Mouse (Mus musculus) limb, embryonic 13.5 days (tissue): ENCODE results near the gene Abhd14b. TPM values are rescaled to one million over a fixed set of nuclear protein-coding genes. Genes with fewer than 3 reads are reported as not detected.
"Not testable (repeated sequence)": the region's sequence is repeated elsewhere in the genome, so short reads cannot be mapped to it uniquely, and the experiment has no call there.

Experiments
- ATAC-seq: fragments of 200-750 bp; cut with Nextera tagmentation; 2 replicates; pipeline ENCODE4 v1.8.0; 2017; ENCODE audit warnings: low read depth, moderate number of reproducible peaks, moderate TSS enrichment; ENCODE audit not compliant: low FRiP score
- H3K27ac ChIP-seq: fragments of 300-500 bp; sonication (generic); 2 replicates; pipeline ENCODE4 v1.5.1; 2015; ENCODE audit warnings: inconsistent platforms, mild to moderate bottlenecking, moderate library complexity
- H3K27me3 ChIP-seq: fragments of 300-500 bp; sonication (generic); 2 replicates; pipeline ENCODE4 v1.6.1; 2015; ENCODE audit warnings: mild to moderate bottlenecking, inconsistent platforms
- H3K36me3 ChIP-seq: fragments of 300-500 bp; sonication (generic); 2 replicates; pipeline ENCODE4 v1.6.1; 2015; ENCODE audit warnings: inconsistent platforms, mild to moderate bottlenecking, moderate library complexity
- H3K4me1 ChIP-seq: fragments of 300-500 bp; sonication (generic); 2 replicates; pipeline ENCODE4 v1.6.1; 2015; ENCODE audit warnings: inconsistent platforms
- H3K4me2 ChIP-seq: fragments of 300-500 bp; sonication (generic); replicated peaks from 2 replicates; pipeline ENCODE4 v1.6.1; 2015; ENCODE audit warnings: inconsistent platforms, mild to moderate bottlenecking, moderate library complexity
- H3K4me3 ChIP-seq: fragments of 300-500 bp; sonication (generic); 2 replicates; pipeline ENCODE4 v1.5.1; 2015; ENCODE audit warnings: moderate library complexity, mild to moderate bottlenecking, inconsistent platforms
- H3K9ac ChIP-seq: fragments of 300-500 bp; sonication (generic); 2 replicates; pipeline ENCODE4 v1.6.1; 2015; ENCODE audit warnings: mild to moderate bottlenecking, inconsistent platforms
- H3K9me3 ChIP-seq: fragments of 300-500 bp; sonication (generic); 2 replicates; pipeline ENCODE4 v1.6.1; 2016; ENCODE audit warnings: inconsistent platforms
- WGBS: fragments of 180-500 bp; shearing (Covaris S2); methylation state at CpG from one replicate; pipeline ENCODE4 v1.1.7; 2015; 5-methylcytosine and 5-hydroxymethylcytosine counted together
- polyA plus RNA-seq: library from polyadenylated mRNA; unstranded; fragments of >200 nt; fragmentation: Nextera tagmentation; extraction: Ambion mirVana; gene quantifications from 2 replicates; pipeline ENCODE4 v1.2.1, GENCODE M21; 2015

Gene Abhd14b
- polyA plus RNA-seq, 1 experiment from 2014 or later = 20.5 TPM

DNA sequence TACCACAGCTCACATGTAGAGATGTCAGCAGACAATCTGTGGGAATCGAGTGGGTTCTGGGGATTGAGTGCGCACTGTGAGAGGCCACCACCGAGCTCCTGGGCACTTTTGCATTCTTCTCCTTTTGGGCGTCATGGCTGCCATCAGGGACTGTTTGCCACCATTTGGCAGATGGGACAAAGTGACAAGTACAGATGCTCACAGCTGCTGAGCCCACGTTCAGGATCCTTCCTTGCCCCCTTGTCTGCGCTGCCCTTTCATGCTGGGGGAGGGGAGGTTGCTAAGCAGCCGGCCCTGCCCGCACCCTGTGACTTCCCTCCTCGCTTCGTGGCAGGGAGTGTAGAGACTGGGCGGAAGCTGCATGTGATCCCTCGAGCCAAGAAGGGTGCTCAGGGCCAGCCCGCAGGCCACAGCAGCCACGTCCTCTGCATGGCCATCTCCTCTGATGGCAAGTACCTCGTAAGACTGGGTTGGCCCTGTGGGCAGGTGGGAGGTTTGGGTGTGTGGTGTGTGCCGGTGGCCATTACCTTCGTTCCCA lies 35.4 kb downstream of the Abhd14b start:
- H3K4me3 ChIP-seq = no peak overlapping the region
- no peak overlapping the region for H3K27ac ChIP-seq
- H3K4me1 ChIP-seq = peaks cover 7% of the 10 kb centered on the region
- no peak overlapping the region for H3K4me2 ChIP-seq
- 85% methylated on average over 17 of the region's 17 CpGs for WGBS
- H3K9ac ChIP-seq = no peak overlapping the region
- H3K36me3 ChIP-seq = peaks cover 68% of the 10 kb centered on the region
- H3K27me3 ChIP-seq = no peaks in the 10 kb centered on the region
- no peaks in the 10 kb centered on the region for H3K9me3 ChIP-seq
- ATAC-seq = no peak

DNA sequence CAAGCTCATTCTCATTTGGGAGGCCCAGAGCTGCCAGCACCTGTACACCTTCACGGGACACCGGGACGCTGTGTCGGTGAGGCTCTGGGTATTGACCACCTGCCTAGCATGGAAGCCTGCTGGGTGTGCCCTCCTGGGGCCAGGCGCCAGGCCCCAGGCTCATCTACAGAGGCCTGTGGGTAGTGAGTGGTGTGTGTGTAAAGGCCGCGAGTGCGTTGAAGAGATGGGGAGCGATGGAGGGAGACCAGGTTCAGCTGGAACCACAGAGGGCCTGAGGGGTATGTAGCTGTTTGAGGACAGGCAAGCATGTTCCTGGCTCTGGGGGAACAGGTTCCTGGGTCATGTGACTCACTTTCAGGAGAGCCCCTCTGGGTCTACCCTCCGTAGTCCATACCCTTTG lies 35.9 kb downstream of the Abhd14b start:
- Histone ChIP-seq H3K9me3 (no peaks in the 10 kb centered on the region), H3K4me2 (no peak overlapping the region), H3K4me1 (peaks cover 2% of the 10 kb centered on the region), H3K27me3 (no peaks in the 10 kb centered on the region), H3K36me3 (peaks cover 68% of the 10 kb centered on the region), H3K27ac (no peak overlapping the region), H3K9ac (no peak overlapping the region), H3K4me3 (no peak overlapping the region)
- 93% methylated on average over 10 of the region's 10 CpGs for WGBS
- ATAC-seq = no peak

DNA sequence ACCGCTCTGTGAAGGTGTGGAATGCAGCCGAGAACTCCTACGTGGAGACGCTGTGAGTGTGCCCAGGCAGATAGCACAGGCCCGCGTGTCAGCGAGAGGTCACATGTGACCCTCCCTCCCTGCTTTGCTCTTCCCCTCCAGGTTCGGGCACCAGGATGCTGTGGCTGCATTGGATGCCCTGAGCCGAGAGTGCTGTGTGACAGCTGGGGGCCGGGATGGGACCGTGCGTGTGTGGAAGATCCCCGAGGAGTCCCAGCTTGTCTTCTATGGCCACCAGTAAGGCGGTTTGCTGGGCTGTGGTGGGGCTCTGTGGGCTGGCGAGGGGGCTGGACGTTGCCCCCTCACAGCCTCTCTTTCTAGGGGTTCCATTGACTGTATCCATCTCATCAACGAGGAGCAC lies 36.3 kb downstream of the Abhd14b start:
- no peak overlapping the region for H3K9ac ChIP-seq
- H3K4me2 ChIP-seq = no peak overlapping the region
- no peaks in the 10 kb centered on the region for H3K4me1 ChIP-seq
- no peaks in the 10 kb centered on the region for H3K9me3 ChIP-seq
- no peaks in the 10 kb centered on the region for H3K27me3 ChIP-seq
- no peak for ATAC-seq
- 90% methylated on average over 17 of the region's 17 CpGs for WGBS
- H3K27ac ChIP-seq = no peak overlapping the region
- H3K36me3 ChIP-seq = peaks cover 68% of the 10 kb centered on the region
- no peak overlapping the region for H3K4me3 ChIP-seq

DNA sequence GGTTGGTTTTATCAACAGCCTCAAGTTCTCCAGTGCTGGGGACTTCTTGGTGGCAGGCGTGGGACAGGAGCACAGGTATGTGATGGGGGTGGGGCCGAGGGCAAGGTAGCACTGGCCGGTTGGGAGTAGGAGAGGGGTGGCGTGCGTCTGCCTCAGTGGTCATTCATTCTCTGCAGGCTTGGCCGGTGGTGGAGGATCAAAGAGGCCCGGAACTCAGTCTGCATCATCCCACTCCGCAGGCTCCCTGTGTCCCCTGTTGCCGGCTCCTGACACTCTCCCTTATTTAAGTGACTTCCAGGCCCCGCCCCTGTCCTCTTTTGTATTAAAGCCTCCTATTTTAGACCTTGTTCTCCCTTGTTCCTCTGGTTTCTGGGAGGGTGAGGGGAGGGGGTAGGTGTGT lies 37.8 kb downstream of the Abhd14b start:
- no peaks in the 10 kb centered on the region for H3K27me3 ChIP-seq
- H3K9me3 ChIP-seq = no peaks in the 10 kb centered on the region
- H3K4me3 ChIP-seq = no peak overlapping the region
- no peak overlapping the region for H3K9ac ChIP-seq
- no peak overlapping the region for H3K4me2 ChIP-seq
- H3K4me1 ChIP-seq = no peaks in the 10 kb centered on the region
- H3K36me3 ChIP-seq = peaks cover 60% of the 10 kb centered on the region
- no peak overlapping the region for H3K27ac ChIP-seq
- WGBS = 87% methylated on average over 10 of the region's 10 CpGs
- no peak for ATAC-seq

DNA sequence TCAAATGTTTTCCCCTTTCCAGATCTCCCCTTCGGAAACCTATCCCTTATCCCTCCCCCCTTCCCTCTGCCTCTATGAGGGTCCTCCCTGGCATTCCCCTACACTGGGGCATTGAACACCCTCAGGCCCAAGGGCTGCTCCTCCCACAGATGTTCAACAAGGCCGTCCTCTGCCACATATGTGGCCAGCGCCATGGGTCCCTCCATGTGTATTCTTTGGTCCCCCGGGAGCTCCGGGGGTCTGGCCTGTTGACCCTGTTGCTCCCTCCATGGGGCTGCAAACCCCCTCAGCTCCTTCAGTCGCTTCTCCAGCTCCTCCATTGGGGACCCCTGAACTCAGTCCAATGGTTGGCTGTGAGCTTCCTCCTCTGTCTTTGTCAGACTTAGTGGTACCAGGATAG lies 40.3 kb downstream of the Abhd14b start:
- H3K36me3 ChIP-seq = peaks cover 40% of the 10 kb centered on the region
- H3K27ac ChIP-seq, H3K9ac ChIP-seq, H3K27me3 ChIP-seq, ATAC-seq, H3K4me1 ChIP-seq, H3K4me2 ChIP-seq, H3K4me3 ChIP-seq, H3K9me3 ChIP-seq: not testable (repeated sequence)
- 82% methylated on average over 6 of the region's 6 CpGs for WGBS

DNA sequence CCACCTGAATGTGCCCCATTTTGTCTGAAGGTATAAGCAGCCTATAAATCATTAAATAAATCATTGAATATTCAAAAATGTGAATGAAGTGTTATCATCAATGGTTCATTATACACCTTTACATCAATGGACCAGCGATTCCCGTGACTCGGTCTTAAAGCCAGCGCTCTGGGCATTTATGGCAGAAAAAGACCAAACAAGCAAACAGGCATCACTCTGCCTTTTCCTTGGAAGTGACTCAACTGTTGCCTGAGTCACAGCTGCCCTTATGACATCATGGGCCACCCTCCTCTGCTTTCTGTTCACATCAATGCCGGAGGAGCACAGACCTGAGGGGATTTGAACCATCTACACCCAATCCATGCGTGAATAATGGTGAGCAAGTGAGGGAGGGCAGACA lies 52.4 kb downstream of the Abhd14b start, which contains the start of gene Iqcf1:
Iqcf1 (plus strand) TSS at position 301 of the 400 bp plus-strand sequence.
- no peak for ATAC-seq
- Histone ChIP-seq H3K9ac (no peak within 1 kb of the TSS), H3K27me3 (no peaks in the 10 kb centered on the region), H3K4me2 (no peak within 1 kb of the TSS), H3K4me3 (no peak within 1 kb of the TSS), H3K9me3 (no peaks in the 10 kb centered on the region), H3K4me1 (no peaks in the 10 kb centered on the region), H3K36me3 (no peaks in the 10 kb centered on the region), H3K27ac (no peak within 1 kb of the TSS)
- 93% methylated on average over 6 of the region's 6 CpGs for WGBS

DNA sequence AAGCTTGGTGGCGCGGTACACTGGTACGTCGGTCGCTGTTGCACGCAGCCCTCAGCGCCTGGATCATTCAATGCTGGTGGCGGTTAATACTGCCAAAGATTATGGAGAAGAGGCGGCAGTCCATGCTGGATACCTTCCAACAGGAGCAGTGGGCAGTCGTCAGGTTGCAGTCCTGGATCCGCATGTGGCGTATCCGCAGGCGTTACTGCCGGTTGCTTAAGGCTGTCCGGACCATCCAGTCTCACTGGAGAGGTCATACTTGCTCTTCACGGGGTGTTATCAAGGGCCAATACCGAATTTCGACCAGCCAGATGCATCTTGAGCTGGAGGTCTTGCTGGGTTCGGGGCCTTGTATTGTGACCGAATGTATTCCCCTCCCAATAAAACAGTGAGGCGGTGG lies 54.6 kb downstream of the Abhd14b start:
- H3K9me3 ChIP-seq = no peaks in the 10 kb centered on the region
- ATAC-seq = no peak
- no peaks in the 10 kb centered on the region for H3K4me1 ChIP-seq
- no peak overlapping the region for H3K4me3 ChIP-seq
- H3K27me3 ChIP-seq = no peaks in the 10 kb centered on the region
- H3K9ac ChIP-seq = no peak overlapping the region
- H3K4me2 ChIP-seq = no peak overlapping the region
- H3K36me3 ChIP-seq = no peaks in the 10 kb centered on the region
- no peak overlapping the region for H3K27ac ChIP-seq
- 87% methylated on average over 22 of the region's 22 CpGs for WGBS

Other genes with a start within 250 kb of the Abhd14b start
- gene Ppm1m, start 247.7 kb upstream of the Abhd14b start, polyA plus RNA-seq = 57.0 and 57.7 TPM in 2 replicates
- 59.1 and 63.6 TPM in 2 replicates for gene Twf2, start 244.4 kb upstream of the Abhd14b start, polyA plus RNA-seq
- gene Tlr9, start 224.9 kb upstream of the Abhd14b start, polyA plus RNA-seq = 0.05 TPM in 1 of 2 replicates, not detected in the other
- 99.9 and 101 TPM in 2 replicates for gene Alas1, start 198.8 kb upstream of the Abhd14b start, polyA plus RNA-seq
- 23.8 and 24.0 TPM in 2 replicates for gene Poc1a, start 166.4 kb upstream of the Abhd14b start, polyA plus RNA-seq
- 40.5 and 41.1 TPM in 2 replicates for gene Dusp7, start 78.8 kb upstream of the Abhd14b start, polyA plus RNA-seq
- 876 and 951 TPM in 2 replicates for gene Rpl29, start 18.0 kb upstream of the Abhd14b start, polyA plus RNA-seq
- gene Acy1, start 9.1 kb upstream of the Abhd14b start, polyA plus RNA-seq = 48.2 and 51.2 TPM in 2 replicates
- 73.3 and 75.5 TPM in 2 replicates for gene Abhd14a, start 219 bp downstream of the Abhd14b start, polyA plus RNA-seq
- 129 and 137 TPM in 2 replicates for gene Pcbp4, start 5.8 kb downstream of the Abhd14b start, polyA plus RNA-seq
- gene Gpr62, start 18.5 kb downstream of the Abhd14b start, polyA plus RNA-seq = 0.57 and 1.0 TPM in 2 replicates
- 49.0 and 50.2 TPM in 2 replicates for gene Rrp9, start 28.5 kb downstream of the Abhd14b start, polyA plus RNA-seq
- gene Parp3, start 29.5 kb downstream of the Abhd14b start, polyA plus RNA-seq = 2.9 and 3.7 TPM in 2 replicates
- not detected in 2 replicates for gene Iqcf1, start 52.5 kb downstream of the Abhd14b start, polyA plus RNA-seq
- not detected in 2 replicates for gene Iqcf5, start 67.1 kb downstream of the Abhd14b start, polyA plus RNA-seq
- gene Iqcf3, start 114.2 kb downstream of the Abhd14b start, polyA plus RNA-seq = not detected in 2 replicates
- gene Iqcf4, start 123.5 kb downstream of the Abhd14b start, polyA plus RNA-seq = not detected in 2 replicates
- not detected in 2 replicates for gene Iqcf6, start 179.1 kb downstream of the Abhd14b start, polyA plus RNA-seq
- 0.11 TPM in 1 of 2 replicates, not detected in the other for gene Grm2, start 208.6 kb downstream of the Abhd14b start, polyA plus RNA-seq
- gene Tex264, start 238.5 kb downstream of the Abhd14b start, polyA plus RNA-seq = 55.7 and 61.5 TPM in 2 replicates